Mouse (Mus musculus) retina, embryonic 14.5 days (tissue): Measurements from ENCODE around the gene Mms19.

Source experiments
- DNase-seq: peaks from one replicate; pipeline ENCODE4 v3.0.0-alpha.2; 2015; ENCODE audit warnings: low spot score

The Mms19 gene

GRCm38 (mm10) chr19:41900495-41901090 is 80.4 kb downstream of the Mms19 start:
- DNase-seq: no peak

GRCm38 (mm10) chr19:41898860-41899259 is 82.1 kb downstream of the Mms19 start:
- peak; percentile 83 for DNase-seq

- no peak for DNase-seq
These were observed 84.6 kb downstream of the Mms19 start for GRCm38 (mm10) chr19:41896319-41896711.

GRCm38 (mm10) chr19:41895460-41896318 is 85.3 kb downstream of the Mms19 start, which contains the start of gene Rrp12:
Rrp12 (minus strand) TSS chr19:41896173.
- DNase-seq: peak; percentile 95

GRCm38 (mm10) chr19:41894959-41895358 is 86.0 kb downstream of the Mms19 start:
- DNase-seq: no peak
